Mouse (Mus musculus) MEL (cell line): ENCODE measurements around the gene Mxra8. TPM values are rescaled to one million over a fixed set of nuclear protein-coding genes. Genes with fewer than 3 reads are reported as not detected.
A peak's percentile ranks its signal among the peaks of the same experiment; 100 is the strongest.

Source experiments
- DNase-seq: peaks from one replicate; pipeline ENCODE4 v3.0.0; 2011; ENCODE audit warnings: low read depth, low spot score
- H3K27ac ChIP-seq: 2 replicates; pipeline ENCODE4 v1.5.1; 2012; ENCODE audit warnings: low read depth, mild to moderate bottlenecking, control low read depth, low read length, moderate library complexity; ENCODE audit not compliant: control insufficient read depth
- H3K27me3 ChIP-seq, 2 experiments: fragments of 150-350 bp in 1 of 2; sonication (generic) in 1 of 2; 2 replicates each; pipeline ENCODE4 v1.6.1; 2012; ENCODE audit warnings: low read length in 2 of 2, mild to moderate bottlenecking in 2 of 2, improper control_type of control experiment in 1 of 2, moderate library complexity in 1 of 2; ENCODE audit not compliant: insufficient read depth in 2 of 2, control insufficient read depth in 1 of 2
- H3K36me3 ChIP-seq, 2 experiments: 2 replicates each; pipeline ENCODE4 v1.6.1; 2012 to 2014; ENCODE audit warnings: low read length in 2 of 2, improper control_type of control experiment in 1 of 2, inconsistent platforms in 1 of 2, mild to moderate bottlenecking in 1 of 2; ENCODE audit not compliant: insufficient read depth in 2 of 2, control insufficient read depth in 1 of 2
- H3K4me1 ChIP-seq, 2 experiments: fragments of 150-350 bp in 1 of 2; sonication (generic) in 1 of 2; 2 replicates each; pipeline ENCODE4 v1.6.1; 2012; ENCODE audit warnings: low read length in 2 of 2, improper control_type of control experiment in 1 of 2, mild to moderate bottlenecking in 1 of 2; ENCODE audit not compliant: insufficient read depth in 2 of 2, control insufficient read depth in 1 of 2
- H3K4me3 ChIP-seq, 2 experiments: fragments of 150-350 bp in 1 of 2; sonication (generic) in 1 of 2; 2 replicates each; pipeline ENCODE4 v1.5.1; 2012; ENCODE audit warnings: low read depth in 2 of 2, low read length in 2 of 2, mild to moderate bottlenecking in 2 of 2, moderate library complexity in 2 of 2, control low read depth in 1 of 2, improper control_type of control experiment in 1 of 2; ENCODE audit not compliant: control insufficient read depth in 1 of 2, insufficient read depth in 1 of 2
- H3K79me2 ChIP-seq: 2 replicates; pipeline ENCODE4 v1.6.1; 2012; ENCODE audit warnings: mild to moderate bottlenecking, low read length, moderate library complexity; ENCODE audit not compliant: control insufficient read depth, poor library complexity, insufficient read depth
- H3K9ac ChIP-seq: 2 replicates; pipeline ENCODE4 v1.6.1; 2012; ENCODE audit warnings: low read depth, mild to moderate bottlenecking, control low read depth, low read length, moderate library complexity; ENCODE audit not compliant: control insufficient read depth, poor library complexity, severe bottlenecking
- H3K9me3 ChIP-seq: fragments of 150-350 bp; sonication (generic); replicated peaks from 2 replicates; pipeline ENCODE4 v1.6.1; 2012; ENCODE audit warnings: mild to moderate bottlenecking, low read length, improper control_type of control experiment, moderate library complexity; ENCODE audit not compliant: insufficient read depth
- CHD1 ChIP-seq: IDR thresholded peaks from 2 replicates; pipeline ENCODE4 v1.6.1; 2012; ENCODE audit warnings: low read depth, mild to moderate bottlenecking, inconsistent platforms, low read length, improper control_type of control experiment
- CTCF ChIP-seq, 3 experiments: IDR thresholded peaks in 2 of 3; conservative IDR thresholded peaks in 1 of 3; 2 replicates each; pipeline ENCODE4 v1.5.1; 2011 to 2012; ENCODE audit warnings: low read length in 3 of 3, low read depth in 2 of 3, mild to moderate bottlenecking in 2 of 3, improper control_type of control experiment in 1 of 3, inconsistent platforms in 1 of 3, mixed read lengths in 1 of 3, moderate library complexity in 1 of 3; ENCODE audit not compliant: control insufficient read depth in 1 of 3, insufficient read depth in 1 of 3, poor library complexity in 1 of 3, severe bottlenecking in 1 of 3
- E2F4 ChIP-seq: IDR thresholded peaks from 2 replicates; pipeline ENCODE4 v1.6.1; 2011; ENCODE audit warnings: low read depth, low read length, improper control_type of control experiment, borderline replicate concordance
- ELF1 ChIP-seq: IDR thresholded peaks from 2 replicates; pipeline ENCODE4 v1.6.1; 2014; ENCODE audit warnings: low read depth, mild to moderate bottlenecking, inconsistent platforms, low read length, improper control_type of control experiment, moderate library complexity
- GATA1 ChIP-seq: IDR thresholded peaks from 2 replicates; pipeline ENCODE4 v1.6.1; 2011; ENCODE audit warnings: low read depth, low read length, improper control_type of control experiment
- HCFC1 ChIP-seq: IDR thresholded peaks from 2 replicates; pipeline ENCODE4 v1.6.1; 2012; ENCODE audit warnings: low read depth, mild to moderate bottlenecking, inconsistent platforms, low read length, improper control_type of control experiment, moderate library complexity
- JUND ChIP-seq: IDR thresholded peaks from 2 replicates; pipeline ENCODE4 v1.6.1; 2011; ENCODE audit warnings: low read depth, mild to moderate bottlenecking, improper control_type of control experiment, low read length
- KAT2A ChIP-seq: conservative IDR thresholded peaks from 2 replicates; pipeline ENCODE4 v1.6.1; 2012; ENCODE audit warnings: low read depth, low read length, improper control_type of control experiment, inconsistent platforms
- MAFK ChIP-seq: IDR thresholded peaks from 2 replicates; pipeline ENCODE4 v1.6.1; 2011; ENCODE audit warnings: low read depth, mild to moderate bottlenecking, low read length, improper control_type of control experiment, borderline replicate concordance
- MAZ ChIP-seq: IDR thresholded peaks from 2 replicates; pipeline ENCODE4 v1.6.1; 2012; ENCODE audit warnings: low read depth, mild to moderate bottlenecking, inconsistent platforms, low read length, improper control_type of control experiment
- MEF2A ChIP-seq: IDR thresholded peaks from 2 replicates; pipeline ENCODE4 v1.6.1; 2014; ENCODE audit warnings: low read depth, mild to moderate bottlenecking, inconsistent platforms, low read length, improper control_type of control experiment; ENCODE audit not compliant: poor library complexity, insufficient replicate concordance, severe bottlenecking; ENCODE audit errors: extremely low read depth
- MXI1 ChIP-seq: IDR thresholded peaks from 2 replicates; pipeline ENCODE4 v1.6.1; 2011; ENCODE audit warnings: mild to moderate bottlenecking, low read depth, low read length, improper control_type of control experiment
- MYB ChIP-seq: IDR thresholded peaks from 2 replicates; pipeline ENCODE4 v1.6.1; 2011; ENCODE audit warnings: mild to moderate bottlenecking, low read depth, low read length, improper control_type of control experiment
- MYC ChIP-seq: IDR thresholded peaks from 2 replicates; pipeline ENCODE4 v1.6.1; 2011; ENCODE audit warnings: low read depth, mild to moderate bottlenecking, low read length, improper control_type of control experiment, moderate library complexity
- NELFE ChIP-seq: IDR thresholded peaks from 2 replicates; pipeline ENCODE4 v1.6.1; 2011; ENCODE audit warnings: low read depth, low read length, improper control_type of control experiment
- NRF1 ChIP-seq: IDR thresholded peaks from 2 replicates; pipeline ENCODE4 v1.6.1; 2014; ENCODE audit warnings: low read depth, mild to moderate bottlenecking, inconsistent platforms, low read length, improper control_type of control experiment, moderate library complexity; ENCODE audit not compliant: poor library complexity, insufficient read depth, severe bottlenecking
- POLR2A ChIP-seq, 2 experiments: IDR thresholded peaks; 2 replicates each; pipeline ENCODE4 v1.6.1; 2011 to 2012; ENCODE audit warnings: low read length in 2 of 2, mild to moderate bottlenecking in 2 of 2, control low read depth in 1 of 2, improper control_type of control experiment in 1 of 2, low read depth in 1 of 2, moderate library complexity in 1 of 2; ENCODE audit not compliant: control insufficient read depth in 1 of 2, insufficient read depth in 1 of 2, poor library complexity in 1 of 2
- POLR2AphosphoS2 ChIP-seq: IDR thresholded peaks from 2 replicates; pipeline ENCODE4 v1.6.1; 2011; ENCODE audit warnings: low read length, improper control_type of control experiment
- POLR2AphosphoS5 ChIP-seq: IDR thresholded peaks from 2 replicates; pipeline ENCODE4 v1.6.1; 2012; ENCODE audit warnings: low read depth, borderline replicate concordance, mild to moderate bottlenecking, inconsistent platforms, low read length, moderate library complexity, mixed read lengths
- RCOR1 ChIP-seq: IDR thresholded peaks from 2 replicates; pipeline ENCODE4 v1.6.1; 2012; ENCODE audit warnings: low read depth, mild to moderate bottlenecking, inconsistent platforms, low read length, improper control_type of control experiment
- SIN3A ChIP-seq: IDR thresholded peaks from 2 replicates; pipeline ENCODE4 v1.6.1; 2012; ENCODE audit warnings: low read length, improper control_type of control experiment, inconsistent platforms
- SMC3 ChIP-seq: IDR thresholded peaks from 2 replicates; pipeline ENCODE4 v1.6.1; 2011; ENCODE audit warnings: low read depth, low read length, improper control_type of control experiment
- TAL1 ChIP-seq: IDR thresholded peaks from 2 replicates; pipeline ENCODE4 v1.6.1; 2012; ENCODE audit warnings: mild to moderate bottlenecking, inconsistent platforms, low read length, moderate library complexity, mixed read lengths
- TCF12 ChIP-seq: IDR thresholded peaks from 2 replicates; pipeline ENCODE4 v1.6.1; 2014; ENCODE audit warnings: low read depth, mild to moderate bottlenecking, inconsistent platforms, low read length, improper control_type of control experiment, moderate library complexity
- UBTF ChIP-seq: IDR thresholded peaks from 2 replicates; pipeline ENCODE4 v1.6.1; 2012; ENCODE audit warnings: low read depth, mild to moderate bottlenecking, inconsistent platforms, low read length, improper control_type of control experiment, moderate library complexity, borderline replicate concordance; ENCODE audit not compliant: insufficient read depth
- USF1 ChIP-seq: IDR thresholded peaks from 2 replicates; pipeline ENCODE4 v1.6.1; 2014; ENCODE audit warnings: low read depth, mild to moderate bottlenecking, inconsistent platforms, low read length, improper control_type of control experiment, moderate library complexity
- USF2 ChIP-seq, 2 experiments: IDR thresholded peaks; 2 replicates each; pipeline ENCODE4 v1.6.1; 2011 to 2012; ENCODE audit warnings: improper control_type of control experiment in 2 of 2, low read length in 2 of 2, borderline replicate concordance in 1 of 2, inconsistent platforms in 1 of 2, low read depth in 1 of 2, mild to moderate bottlenecking in 1 of 2; ENCODE audit not compliant: insufficient read depth in 1 of 2
- ZC3H11A ChIP-seq: IDR thresholded peaks from 2 replicates; pipeline ENCODE4 v1.6.1; 2012; ENCODE audit warnings: low read depth, mild to moderate bottlenecking, inconsistent platforms, low read length, improper control_type of control experiment
- ZKSCAN1 ChIP-seq: IDR thresholded peaks from 2 replicates; pipeline ENCODE4 v1.6.1; 2012; ENCODE audit warnings: low read depth, mild to moderate bottlenecking, inconsistent platforms, low read length, improper control_type of control experiment, moderate library complexity
- ZMIZ1 ChIP-seq: IDR thresholded peaks from 2 replicates; pipeline ENCODE4 v1.6.1; 2012; ENCODE audit warnings: low read depth, mild to moderate bottlenecking, inconsistent platforms, low read length, improper control_type of control experiment, moderate library complexity
- ZNF384 ChIP-seq: IDR thresholded peaks from 2 replicates; pipeline ENCODE4 v1.6.1; 2012; ENCODE audit warnings: low read depth, mild to moderate bottlenecking, inconsistent platforms, low read length, improper control_type of control experiment
- polyA plus RNA-seq, 2 experiments: library from polyadenylated mRNA; stranded (reverse) in 1 of 2; unstranded in 1 of 2; fragments of >175 nt in 1 of 2; fragments of >200 nt in 1 of 2; gene quantifications; 2 replicates each; pipeline versions ENCODE4 v1.2.1 to v1.2.4; 2012; ENCODE audit warnings: low replicate concordance in 2 of 2, low read depth in 1 of 2; ENCODE audit not compliant: insufficient read length in 2 of 2, insufficient read depth in 1 of 2, missing spikeins in 1 of 2
- total RNA-seq: library from RNA; depleted of rRNA; stranded (reverse); fragments of 300-350 nt; gene quantifications from 2 replicates; pipeline ENCODE4 v1.2.3, GENCODE M21; 2012

Gene Mxra8
- total and polyA plus RNA-seq, 3 experiments: 0.46 TPM; not detected in 2

DNA sequence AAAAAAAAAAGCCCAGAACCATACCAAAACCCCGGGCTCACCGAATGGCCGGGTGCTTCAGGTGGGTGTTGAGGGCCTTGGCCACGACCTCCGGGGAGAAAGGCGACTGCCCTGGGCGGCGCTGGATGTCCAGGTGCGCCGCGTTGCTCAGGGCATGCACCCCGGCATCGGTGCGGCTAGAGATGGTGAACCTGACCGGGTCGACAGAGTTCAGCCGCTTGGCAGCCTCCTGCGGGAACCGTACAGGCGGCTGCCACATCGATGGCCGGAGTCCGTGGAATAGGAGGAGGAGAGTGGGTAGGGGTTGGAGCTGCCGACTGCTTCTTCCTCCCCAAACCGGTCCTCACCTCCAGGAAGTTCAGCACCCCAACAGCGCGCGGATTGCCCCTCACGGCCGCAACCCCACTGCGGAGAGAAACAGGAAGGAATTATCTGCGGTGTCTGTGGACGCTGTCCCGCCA is 51.6 kb downstream of the Mxra8 start:
- TF ChIP-seq ELF1 (0 out of 2 replicates have a peak, but pooled peaks have one; percentile 15), ZC3H11A (no peak)
- H3K9ac ChIP-seq: peak overlapping the region; percentile 73
- H3K27ac ChIP-seq: peak overlapping the region; percentile 20; the same call in 1 of the 2 replicates
- H3K4me3 ChIP-seq: peak overlapping the region; percentile 64 to 93
- peak; percentile 68 for DNase-seq
- peaks cover 0 to 4% of the 10 kb centered on the region in 2 experiments; a peak in 2 of 4 replicates for H3K36me3 ChIP-seq
- peaks cover 48% of the 10 kb centered on the region for H3K79me2 ChIP-seq
- H3K4me1 ChIP-seq: peaks cover 5 to 17% of the 10 kb centered on the region in 2 experiments; a peak in 3 of 4 replicates
- H3K27me3 ChIP-seq: no peaks in the 10 kb centered on the region
- no peaks in the 10 kb centered on the region for H3K9me3 ChIP-seq

DNA sequence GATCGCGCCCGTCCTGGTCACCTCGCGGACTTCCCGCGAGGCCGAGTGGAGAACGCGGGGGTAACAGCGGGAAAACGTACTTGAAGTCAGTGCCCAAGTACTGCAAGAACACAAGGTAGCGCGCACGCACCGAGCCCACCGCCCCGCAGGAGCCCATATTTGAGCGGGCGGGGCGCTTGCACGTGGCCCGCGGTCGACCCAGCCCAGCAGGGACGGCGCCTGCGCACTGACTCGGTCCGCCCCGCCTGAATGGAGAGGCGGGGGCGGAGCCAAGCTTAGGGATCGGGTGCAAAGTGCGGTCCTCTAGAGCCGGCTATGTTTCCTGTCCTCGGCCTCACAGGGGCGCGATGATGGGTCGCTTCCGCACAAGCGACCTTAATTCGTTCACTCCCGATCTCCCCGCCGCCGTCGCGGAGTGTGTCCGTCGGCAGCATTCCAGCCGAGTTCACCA is 52.1 kb downstream of the Mxra8 start, which contains the start of the genes Pusl1 and Acap3:
Pusl1 (minus strand) TSS at position 231 of the 451 bp plus-strand sequence.
Acap3 (plus strand) TSS at position 272 of the 451 bp plus-strand sequence.
- Histone ChIP-seq H3K9ac (peak within 1 kb of the TSS; percentile 94), H3K4me1 (peaks cover 5 to 17% of the 10 kb centered on the region in 2 experiments; a peak in 3 of 4 replicates), H3K36me3 (peaks cover 0 to 4% of the 10 kb centered on the region in 2 experiments; a peak in 3 of 4 replicates), H3K9me3 (no peaks in the 10 kb centered on the region), H3K27me3 (no peaks in the 10 kb centered on the region), H3K79me2 (peaks cover 50% of the 10 kb centered on the region), H3K27ac (peak within 1 kb of the TSS; percentile 88), H3K4me3 (peak within 1 kb of the TSS; percentile 79 to 93)
- peak; percentile 97 for DNase-seq
- TF ChIP-seq SMC3 (no peak), ZKSCAN1 (no peak), CTCF (IDR thresholded peaks at IDR 0.05 in 2 of 3, conservative IDR thresholded peaks at IDR 0.05 in 1 of 3; ENCODE audit: control insufficient read depth in 1 of 3, insufficient read depth in 1 of 3, low read depth in 2 of 3, low read length in 3 of 3, poor library complexity in 1 of 3, severe bottlenecking in 1 of 3) (no peak), SIN3A (peak; percentile 96), HCFC1 (peak; percentile 72), MYB (no peak), MYC (peak; percentile 94), MAFK (no peak), POLR2AphosphoS2 (0 out of 2 replicates have a peak, but pooled peaks have one; percentile 51), UBTF (no peak), USF1 (peak; percentile 83), POLR2A (IDR thresholded peaks at IDR 0.05; ENCODE audit: control insufficient read depth in 1 of 2, insufficient read depth in 1 of 2, low read depth in 1 of 2, low read length in 2 of 2, poor library complexity in 1 of 2) (peak; percentile 72 to 74; a peak in 3 of 4 replicates), RCOR1 (no peak), ZMIZ1 (no peak), KAT2A (no peak; the same call in 1 of the 2 replicates), E2F4 (no peak), MEF2A (no peak), USF2 (IDR thresholded peaks at IDR 0.05; ENCODE audit: borderline replicate concordance in 1 of 2, insufficient read depth in 1 of 2, low read depth in 1 of 2, low read length in 2 of 2) (no peak), NRF1 (peak; percentile 86), JUND (no peak), NELFE (peak; percentile 78), POLR2AphosphoS5 (no peak), CHD1 (no peak), MXI1 (peak; percentile 100), TAL1 (no peak), GATA1 (no peak), MAZ (peak; percentile 55), ZNF384 (no peak), TCF12 (peak; percentile 39; the same call in 1 of the 2 replicates)
